Mouse (Mus musculus): ENCODE measurements around the gene Tnfsf14. TPM values are rescaled to one million over a fixed set of nuclear protein-coding genes. Genes with fewer than 3 reads are reported as not detected.

Gene Tnfsf14
- 34.1 and 36.0 TPM in 2 replicates for total RNA-seq (2023)

GRCm38 (mm10) chr17:57194041-57194507 is at the start of gene Tnfsf14:
Gene Tnfsf14, minus strand, starts transcription at chr17:57194177.

GRCm38 (mm10) chr17:57228014-57228413 is 34.0 kb upstream of the Tnfsf14 start, which contains the start of gene C3:
Gene C3, minus strand, starts transcription at chr17:57228136.

DNA sequence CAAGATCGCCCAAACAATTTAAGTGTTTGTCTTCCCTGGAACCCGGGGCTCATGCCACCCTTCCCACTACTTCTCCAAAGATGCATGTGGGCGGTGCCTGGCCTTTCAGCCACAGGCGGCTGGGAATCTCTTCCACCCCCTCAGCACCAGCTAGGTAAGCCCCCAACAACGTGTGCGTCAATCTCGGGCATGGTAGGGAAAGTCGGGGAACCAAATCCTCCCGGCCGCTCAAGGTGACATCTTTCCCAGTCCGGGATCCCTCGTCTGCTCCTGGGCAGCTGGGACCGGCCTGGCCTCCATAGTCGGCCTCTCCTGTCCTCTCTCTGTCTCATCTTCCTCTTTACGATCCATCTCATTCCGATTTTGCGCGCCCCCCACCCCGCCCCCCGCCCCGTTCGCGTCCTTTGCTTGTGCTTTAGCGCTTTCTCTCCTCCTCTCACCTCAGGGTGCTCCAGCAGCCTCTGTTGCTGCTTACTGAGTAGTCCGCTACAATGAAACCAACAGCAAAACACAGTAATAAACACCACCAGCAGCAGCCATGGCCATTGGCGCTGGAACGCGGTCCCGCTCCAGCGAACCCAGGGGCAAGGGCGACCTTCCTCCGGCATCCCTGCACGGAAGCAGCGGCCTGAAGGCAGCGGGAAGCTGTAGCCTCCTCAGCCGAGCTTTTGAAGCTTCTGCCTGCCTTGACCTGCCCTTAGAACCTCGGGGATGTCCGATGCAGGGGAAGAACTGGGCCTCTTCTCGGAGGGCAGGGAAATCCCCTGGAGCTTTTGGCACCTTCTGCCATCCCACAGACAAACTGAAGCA is 44.8 kb downstream of the Tnfsf14 start, which contains the start of gene Cd70:
Cd70 (minus strand) TSS at position 784 of the 810 bp plus-strand sequence.

Other genes starting within 250 kb of the Tnfsf14 start
- gene Acer1, start 212.1 kb downstream of the Tnfsf14 start, total RNA-seq (2023) = not detected in 2 replicates
- 5.8 and 10.5 TPM in 2 replicates for gene Clpp, start 203.9 kb downstream of the Tnfsf14 start, total RNA-seq (2023)
- gene Alkbh7, start 196.8 kb downstream of the Tnfsf14 start, total RNA-seq (2023) = 6.7 and 8.1 TPM in 2 replicates
- not detected in 2 replicates for gene Pspn, start 194.2 kb downstream of the Tnfsf14 start, total RNA-seq (2023)
- gene Gtf2f1, start 182.9 kb downstream of the Tnfsf14 start, total RNA-seq (2023) = 73.8 and 75.6 TPM in 2 replicates
- not detected in 2 replicates for gene Gm17949, start 182.7 kb downstream of the Tnfsf14 start, total RNA-seq (2023)
- 83.8 and 92.7 TPM in 2 replicates for gene Khsrp, start 162.7 kb downstream of the Tnfsf14 start, total RNA-seq (2023)
- not detected in 2 replicates for gene Slc25a41, start 152.5 kb downstream of the Tnfsf14 start, total RNA-seq (2023)
- not detected in 2 replicates for gene Crb3, start 135.1 kb downstream of the Tnfsf14 start, total RNA-seq (2023)
- 1.9 and 2.4 TPM in 2 replicates for gene Slc25a23, start 134.3 kb downstream of the Tnfsf14 start, total RNA-seq (2023)
- 176 and 217 TPM in 2 replicates for gene Dennd1c, start 115.7 kb downstream of the Tnfsf14 start, total RNA-seq (2023)
- not detected in 2 replicates for gene Tubb4a, start 106.4 kb downstream of the Tnfsf14 start, total RNA-seq (2023)
- 2.5 and 4.0 TPM in 2 replicates for gene Tnfsf9, start 88.9 kb downstream of the Tnfsf14 start, total RNA-seq (2023)
- gene Cd70, start 44.4 kb downstream of the Tnfsf14 start, total RNA-seq (2023) = not detected in 2 replicates
- 448 and 499 TPM in 2 replicates for gene C3, start 34.0 kb upstream of the Tnfsf14 start, total RNA-seq (2023)
- gene Gpr108, start 54.3 kb upstream of the Tnfsf14 start, total RNA-seq (2023) = 51.7 and 53.6 TPM in 2 replicates
- 3.5 and 6.1 TPM in 2 replicates for gene Trip10, start 55.3 kb upstream of the Tnfsf14 start, total RNA-seq (2023)
- 148 and 202 TPM in 2 replicates for gene Vav1, start 84.9 kb upstream of the Tnfsf14 start, total RNA-seq (2023)
- gene Adgre1, start 164.5 kb upstream of the Tnfsf14 start, total RNA-seq (2023) = 24.0 TPM in 2 replicates

Data from neutrophil, adult 65 days (primary cell).